Mouse (Mus musculus): ENCODE measurements around the gene Angel1. TPM values are rescaled to one million over a fixed set of nuclear protein-coding genes. Genes with fewer than 3 reads are reported as not detected.

The Angel1 gene
- polyA plus RNA-seq, 1 experiment, result 10.5 TPM

DNA sequence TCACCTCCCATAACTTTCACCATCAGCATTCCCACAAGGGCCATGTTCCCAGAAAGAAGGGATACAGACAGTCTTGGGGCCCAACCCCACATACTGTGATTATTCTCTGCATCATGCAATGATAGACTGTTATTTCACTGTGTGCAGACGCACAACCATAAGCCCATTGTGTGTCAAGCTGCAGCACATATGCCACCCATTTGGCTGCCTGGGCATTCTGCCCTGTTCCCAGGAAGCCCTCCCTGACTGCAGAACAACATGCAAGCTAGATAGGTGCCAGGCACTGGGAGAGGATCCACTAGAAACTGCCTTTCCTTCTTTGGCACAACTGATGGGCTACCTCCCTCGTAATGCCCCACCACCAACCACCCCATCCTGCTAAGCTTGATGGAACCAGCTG lies 57.9 kb downstream of the Angel1 start:
- Histone ChIP-seq H3K4me3 (ENCODE audit: insufficient read depth, low read length) (no peak overlapping the region), H3K4me1 (ENCODE audit: control insufficient read depth, insufficient read depth, low read length) (no peaks in the 10 kb centered on the region), H3K27ac (ENCODE audit: insufficient read depth, low read length) (no peak overlapping the region)
- TF ChIP-seq CTCF (IDR thresholded peaks at IDR 0.05; ENCODE audit: extremely low read depth, insufficient read depth, low read length) (no peak), POLR2A (IDR thresholded peaks at IDR 0.05; ENCODE audit: extremely low read depth, insufficient read depth, low read length) (no peak)

DNA sequence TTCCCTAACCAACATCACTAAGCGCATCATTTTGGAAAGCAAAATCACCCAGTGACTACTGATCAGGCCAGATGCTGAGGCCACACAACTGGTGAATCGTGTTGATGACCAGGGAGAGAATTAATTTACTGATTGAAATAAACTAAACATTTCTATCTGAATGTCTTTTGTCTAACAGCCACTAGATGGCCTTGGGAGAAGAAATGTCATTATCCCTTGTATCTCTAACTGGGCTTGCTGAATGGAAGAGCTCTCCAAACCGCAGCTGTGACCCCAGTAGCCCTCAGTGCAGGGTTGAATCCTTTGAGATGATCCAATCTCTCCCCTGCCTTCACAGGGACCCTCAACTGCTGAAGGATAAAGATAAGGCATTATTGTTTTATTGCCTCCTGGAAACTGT lies 60.6 kb downstream of the Angel1 start:
- TF ChIP-seq POLR2A (IDR thresholded peaks at IDR 0.05; ENCODE audit: extremely low read depth, insufficient read depth, low read length), result no peak
- 0 out of 2 replicates have a peak, but pooled peaks have one; percentile 5 for TF ChIP-seq CTCF (IDR thresholded peaks at IDR 0.05; ENCODE audit: extremely low read depth, insufficient read depth, low read length)
- H3K4me1 ChIP-seq (ENCODE audit: control insufficient read depth, insufficient read depth, low read length), result no peaks in the 10 kb centered on the region
- no peak overlapping the region for H3K4me3 ChIP-seq (ENCODE audit: insufficient read depth, low read length)
- no peak overlapping the region for H3K27ac ChIP-seq (ENCODE audit: insufficient read depth, low read length)

DNA sequence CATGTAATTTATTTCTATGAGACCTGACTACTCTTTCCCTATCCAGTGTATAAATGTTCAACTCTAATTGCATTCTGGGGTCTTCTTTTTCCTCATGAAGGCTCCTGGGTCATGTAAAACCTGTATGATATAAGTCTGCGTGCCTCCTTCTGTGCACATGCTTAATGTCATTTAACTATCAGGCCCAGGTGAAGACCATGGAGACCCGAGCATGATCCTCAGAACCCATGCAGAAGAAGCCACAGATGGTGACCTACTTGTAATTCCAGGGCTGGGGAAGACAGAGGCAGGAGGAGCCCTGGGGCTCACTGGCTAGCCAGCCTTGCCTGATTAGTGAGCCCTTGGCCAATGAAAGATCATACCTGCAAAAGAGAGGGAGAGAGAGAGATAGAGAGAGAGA lies 65.8 kb downstream of the Angel1 start:
- Histone ChIP-seq H3K27ac (ENCODE audit: insufficient read depth, low read length) (no peak overlapping the region), H3K4me1 (ENCODE audit: control insufficient read depth, insufficient read depth, low read length) (peaks cover 4% of the 10 kb centered on the region), H3K4me3 (ENCODE audit: insufficient read depth, low read length) (no peak overlapping the region)
- TF ChIP-seq POLR2A (IDR thresholded peaks at IDR 0.05; ENCODE audit: extremely low read depth, insufficient read depth, low read length), result no peak
- no peak for TF ChIP-seq CTCF (IDR thresholded peaks at IDR 0.05; ENCODE audit: extremely low read depth, insufficient read depth, low read length)

DNA sequence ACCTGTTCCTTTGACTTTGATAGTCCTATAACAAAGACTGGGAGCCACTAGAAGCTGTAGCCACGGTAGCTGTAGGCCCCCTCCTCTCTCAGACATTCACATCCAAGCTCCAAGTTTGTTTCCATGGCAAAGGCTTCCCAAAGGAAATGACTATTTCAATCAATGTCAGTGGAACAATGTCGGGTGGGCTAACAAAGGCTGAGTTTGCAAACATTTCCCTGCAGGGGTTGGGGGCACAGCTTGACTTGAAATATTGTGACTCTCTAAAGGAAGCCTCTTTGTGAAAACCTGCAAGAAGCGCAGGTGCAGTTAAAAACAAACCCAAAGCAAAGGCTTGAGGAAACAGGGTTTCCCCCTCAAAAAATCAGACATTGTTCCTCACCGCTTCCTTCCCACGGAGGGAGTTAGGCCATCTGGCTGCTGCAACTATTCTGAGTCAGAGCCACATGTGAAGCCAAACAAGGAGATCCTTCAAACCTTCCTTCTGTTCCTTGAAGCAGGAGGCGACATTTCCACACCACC lies 66.8 kb downstream of the Angel1 start:
- Histone ChIP-seq H3K4me1 (ENCODE audit: control insufficient read depth, insufficient read depth, low read length) (peaks cover 4% of the 10 kb centered on the region), H3K27ac (ENCODE audit: insufficient read depth, low read length) (no peak overlapping the region), H3K4me3 (ENCODE audit: insufficient read depth, low read length) (no peak overlapping the region)
- TF ChIP-seq CTCF (IDR thresholded peaks at IDR 0.05; ENCODE audit: extremely low read depth, insufficient read depth, low read length), result no peak
- TF ChIP-seq POLR2A (IDR thresholded peaks at IDR 0.05; ENCODE audit: extremely low read depth, insufficient read depth, low read length), result no peak

DNA sequence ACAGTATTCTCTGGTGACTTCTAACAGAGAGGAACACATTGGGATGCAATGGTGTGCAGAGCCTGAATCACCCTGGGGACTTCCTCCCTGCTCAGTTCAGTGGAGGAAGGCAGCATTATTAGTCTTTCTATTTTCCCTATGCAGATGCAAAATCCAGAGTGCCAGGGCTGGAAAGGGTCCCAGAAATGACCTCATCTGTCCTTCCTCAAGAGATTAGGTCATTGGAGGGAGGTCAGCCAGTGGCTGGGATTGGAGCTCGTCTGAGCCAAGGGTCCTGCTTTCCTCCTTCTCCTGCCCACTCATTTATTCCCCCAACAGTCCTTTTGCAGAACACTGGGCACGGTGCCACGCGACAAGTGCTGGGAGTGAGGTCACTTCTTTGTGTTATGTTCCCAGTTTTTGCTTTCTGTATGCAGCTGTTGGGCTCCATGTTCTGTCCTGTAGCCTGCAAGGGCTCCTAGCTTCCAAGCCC lies 73.7 kb downstream of the Angel1 start:
- Histone ChIP-seq H3K4me3 (ENCODE audit: insufficient read depth, low read length) (no peak overlapping the region), H3K27ac (ENCODE audit: insufficient read depth, low read length) (0 out of 2 replicates have a peak overlapping the region, but pooled peaks have one; percentile 11), H3K4me1 (ENCODE audit: control insufficient read depth, insufficient read depth, low read length) (no peaks in the 10 kb centered on the region; the same call in none of the 2 replicates)
- TF ChIP-seq POLR2A (IDR thresholded peaks at IDR 0.05; ENCODE audit: extremely low read depth, insufficient read depth, low read length) (no peak), CTCF (IDR thresholded peaks at IDR 0.05; ENCODE audit: extremely low read depth, insufficient read depth, low read length) (no peak)

DNA sequence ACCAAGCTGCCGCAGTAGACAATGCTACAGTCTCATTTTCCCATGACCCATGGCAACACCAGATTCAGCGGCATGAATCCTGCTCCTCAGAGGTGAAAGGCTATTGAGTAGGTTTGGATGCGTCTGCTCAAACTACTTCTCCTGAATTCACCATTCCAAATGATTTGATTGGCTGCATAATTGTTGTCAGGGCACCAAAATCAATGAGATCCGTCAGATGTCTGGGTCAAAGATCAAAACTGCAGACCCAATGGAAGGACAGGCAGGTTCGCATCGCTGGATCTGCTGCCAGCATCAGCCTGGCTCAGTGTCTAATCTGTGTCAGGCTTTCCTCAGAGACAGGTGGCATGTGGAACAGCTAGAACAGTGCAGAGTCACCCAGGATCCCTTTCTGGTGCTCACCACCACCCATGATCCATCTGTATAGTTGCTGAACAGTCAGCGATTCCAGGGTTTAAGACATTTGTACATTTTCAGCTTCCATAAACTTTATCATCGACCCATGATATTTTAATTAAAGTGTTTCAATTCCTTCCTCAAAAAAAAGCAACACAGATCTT lies 74.9 kb downstream of the Angel1 start:
- Histone ChIP-seq H3K4me1 (ENCODE audit: control insufficient read depth, insufficient read depth, low read length) (no peaks in the 10 kb centered on the region; the same call in none of the 2 replicates), H3K4me3 (ENCODE audit: insufficient read depth, low read length) (no peak overlapping the region), H3K27ac (ENCODE audit: insufficient read depth, low read length) (no peak overlapping the region)
- no peak for TF ChIP-seq CTCF (IDR thresholded peaks at IDR 0.05; ENCODE audit: extremely low read depth, insufficient read depth, low read length)
- TF ChIP-seq POLR2A (IDR thresholded peaks at IDR 0.05; ENCODE audit: extremely low read depth, insufficient read depth, low read length), result no peak

Other genes starting within 250 kb of the Angel1 start
- 14.7 and 15.8 TPM in 2 replicates for gene Vash1, start 47.8 kb downstream of the Angel1 start, polyA plus RNA-seq (2012; rRNA removed)
- not detected in 2 replicates for gene Lrrc74a, start 7.9 kb upstream of the Angel1 start, polyA plus RNA-seq (2012; rRNA removed)
- gene Irf2bpl, start 158.3 kb upstream of the Angel1 start, polyA plus RNA-seq (2012; rRNA removed), result 35.7 and 37.1 TPM in 2 replicates
- 83.7 and 84.4 TPM in 2 replicates for gene Cipc, start 220.6 kb upstream of the Angel1 start, polyA plus RNA-seq (2012; rRNA removed)